Mouse (Mus musculus) midbrain, embryonic 16.5 days (tissue): ENCODE measurements at regions not wholly inside any gene's neighbourhood (a gene's known extent, or its start where the extent isn't known, plus 50 kb on each side); places are given as distances from the start of the nearest gene placed in this dataset.

Experiments used
- ATAC-seq: fragments of 200-750 bp; cut with Nextera tagmentation; 2 replicates; pipeline ENCODE4 v1.8.0; 2017; ENCODE audit warnings: moderate TSS enrichment
- H3K27ac ChIP-seq: fragments of 300-500 bp; sonication (generic); 2 replicates; pipeline ENCODE4 v1.5.1; 2014; ENCODE audit warnings: mild to moderate bottlenecking, low read length, mixed read lengths
- H3K27me3 ChIP-seq: fragments of 300-500 bp; sonication (generic); 2 replicates; pipeline ENCODE4 v1.6.1; 2014; ENCODE audit warnings: low read depth, low read length, mixed read lengths; ENCODE audit not compliant: control insufficient read depth, insufficient read depth
- H3K36me3 ChIP-seq: fragments of 300-500 bp; sonication (generic); 2 replicates; pipeline ENCODE4 v1.6.1; 2014; ENCODE audit warnings: mild to moderate bottlenecking, low read length, moderate library complexity, mixed read lengths; ENCODE audit not compliant: control insufficient read depth, insufficient read depth
- H3K4me1 ChIP-seq: fragments of 300-500 bp; sonication (generic); 2 replicates; pipeline ENCODE4 v1.6.1; 2014; ENCODE audit warnings: mild to moderate bottlenecking, low read length, mixed read lengths; ENCODE audit not compliant: control insufficient read depth, insufficient read depth
- H3K4me2 ChIP-seq: fragments of 300-500 bp; sonication (generic); 2 replicates; pipeline ENCODE4 v1.6.1; 2014; ENCODE audit warnings: mild to moderate bottlenecking, low read length, mixed read lengths
- H3K4me3 ChIP-seq: fragments of 300-500 bp; sonication (generic); 2 replicates; pipeline ENCODE4 v1.5.1; 2014; ENCODE audit warnings: low read depth, mild to moderate bottlenecking, low read length, moderate library complexity, mixed read lengths
- H3K9ac ChIP-seq: fragments of 300-500 bp; sonication (generic); 2 replicates; pipeline ENCODE4 v1.6.1; 2014; ENCODE audit warnings: low read depth, low read length, mixed read lengths
- H3K9me3 ChIP-seq: fragments of 300-500 bp; sonication (generic); replicated peaks from 2 replicates; pipeline ENCODE4 v1.6.1; 2014; ENCODE audit warnings: mild to moderate bottlenecking, low read length, mixed read lengths; ENCODE audit not compliant: control insufficient read depth, poor library complexity, severe bottlenecking
- WGBS: fragments of 180-500 bp; shearing (Covaris S2); extraction: QIAGEN DNeasy Blood & Tissue Kit; methylation state at CpG from one replicate; pipeline ENCODE4 v1.1.7; 2014; 5-methylcytosine and 5-hydroxymethylcytosine counted together

- Histone ChIP-seq H3K27me3 (no peaks in the 10 kb centered on the region), H3K36me3 (no peaks in the 10 kb centered on the region), H3K27ac (no peak overlapping the region), H3K9ac (no peak overlapping the region), H3K9me3 (no peaks in the 10 kb centered on the region), H3K4me3 (no peak overlapping the region), H3K4me2 (no peak overlapping the region), H3K4me1 (no peaks in the 10 kb centered on the region)
- 49% methylated on average over 2 of the region's 2 CpGs for WGBS
- no peak for ATAC-seq
Observed at GRCm38 (mm10) chr10:109185243-109185642, 174.5 kb upstream of the Syt1 start.

- Histone ChIP-seq H3K4me3 (no peak overlapping the region), H3K4me1 (no peaks in the 10 kb centered on the region), H3K27ac (no peak overlapping the region), H3K9me3 (no peaks in the 10 kb centered on the region), H3K36me3 (no peaks in the 10 kb centered on the region), H3K27me3 (no peaks in the 10 kb centered on the region), H3K9ac (no peak overlapping the region), H3K4me2 (no peak overlapping the region)
- ATAC-seq: no peak
- 87% methylated on average over 4 of the region's 4 CpGs for WGBS
Observed at GRCm38 (mm10) chr10:109180527-109180926, 169.7 kb upstream of the Syt1 start.

- no peaks in the 10 kb centered on the region for H3K36me3 ChIP-seq
- H3K9me3 ChIP-seq: no peaks in the 10 kb centered on the region
- no peaks in the 10 kb centered on the region for H3K27me3 ChIP-seq
- no peaks in the 10 kb centered on the region for H3K4me1 ChIP-seq
- no peak overlapping the region for H3K9ac ChIP-seq
- no peak for ATAC-seq
- H3K4me2 ChIP-seq: no peak overlapping the region
- no peak overlapping the region for H3K27ac ChIP-seq
- 87% methylated on average over 1 of the region's 1 CpGs for WGBS
- H3K4me3 ChIP-seq: no peak overlapping the region
Observed at GRCm38 (mm10) chr10:109160730-109161129, 149.9 kb upstream of the Syt1 start.

- H3K9me3 ChIP-seq: no peaks in the 10 kb centered on the region
- H3K27ac ChIP-seq: no peak overlapping the region
- 86% methylated on average over 5 of the region's 5 CpGs for WGBS
- H3K4me3 ChIP-seq: no peak overlapping the region
- no peaks in the 10 kb centered on the region for H3K36me3 ChIP-seq
- ATAC-seq: no peak
- no peaks in the 10 kb centered on the region for H3K27me3 ChIP-seq
- H3K4me2 ChIP-seq: no peak overlapping the region
- H3K9ac ChIP-seq: no peak overlapping the region
- H3K4me1 ChIP-seq: no peaks in the 10 kb centered on the region
Observed at GRCm38 (mm10) chr10:109155768-109156167, 145.0 kb upstream of the Syt1 start.

- Histone ChIP-seq H3K27me3 (no peaks in the 10 kb centered on the region), H3K27ac (no peak overlapping the region), H3K4me2 (no peak overlapping the region), H3K4me3 (no peak overlapping the region), H3K9me3 (no peaks in the 10 kb centered on the region), H3K4me1 (no peaks in the 10 kb centered on the region), H3K9ac (no peak overlapping the region), H3K36me3 (no peaks in the 10 kb centered on the region)
- no peak for ATAC-seq
- 74% methylated on average over 7 of the region's 7 CpGs for WGBS
Observed at GRCm38 (mm10) chr10:109140421-109140938, 129.7 kb upstream of the Syt1 start.

- Histone ChIP-seq H3K4me2 (no peak overlapping the region), H3K9me3 (no peaks in the 10 kb centered on the region), H3K27ac (no peak overlapping the region), H3K9ac (no peak overlapping the region), H3K4me1 (peaks cover 2% of the 10 kb centered on the region; the same call in 1 of the 2 replicates), H3K4me3 (no peak overlapping the region), H3K27me3 (no peaks in the 10 kb centered on the region), H3K36me3 (no peaks in the 10 kb centered on the region)
- ATAC-seq: no peak
- 77% methylated on average over 3 of the region's 3 CpGs for WGBS
Observed at GRCm38 (mm10) chr10:109136763-109137732, 126.3 kb upstream of the Syt1 start.

- Histone ChIP-seq H3K27me3 (no peaks in the 10 kb centered on the region), H3K36me3 (no peaks in the 10 kb centered on the region), H3K4me3 (no peak overlapping the region), H3K4me1 (peaks cover 4% of the 10 kb centered on the region; the same call in 1 of the 2 replicates), H3K9me3 (no peaks in the 10 kb centered on the region), H3K27ac (no peak overlapping the region), H3K9ac (no peak overlapping the region), H3K4me2 (no peak overlapping the region)
- no peak for ATAC-seq
- 97% methylated on average over 4 of the region's 4 CpGs for WGBS
Observed at GRCm38 (mm10) chr10:109134521-109134920, 123.7 kb upstream of the Syt1 start.

GRCm38 (mm10) chr10:109132091-109132573 is 121.3 kb upstream of the Syt1 start:
- Histone ChIP-seq H3K9me3 (no peaks in the 10 kb centered on the region), H3K36me3 (no peaks in the 10 kb centered on the region), H3K9ac (no peak overlapping the region), H3K4me3 (no peak overlapping the region), H3K27ac (no peak overlapping the region), H3K4me2 (no peak overlapping the region), H3K4me1 (peaks cover 4% of the 10 kb centered on the region; the same call in 1 of the 2 replicates), H3K27me3 (no peaks in the 10 kb centered on the region)
- ATAC-seq: no peak
- 63% methylated on average over 8 of the region's 8 CpGs for WGBS

- Histone ChIP-seq H3K4me3 (no peak overlapping the region), H3K27ac (no peak overlapping the region), H3K36me3 (no peaks in the 10 kb centered on the region), H3K4me1 (peaks cover 4% of the 10 kb centered on the region; the same call in 1 of the 2 replicates), H3K9me3 (no peaks in the 10 kb centered on the region), H3K4me2 (no peak overlapping the region), H3K9ac (no peak overlapping the region), H3K27me3 (no peaks in the 10 kb centered on the region)
- ATAC-seq: no peak
- WGBS: 98% methylated on average over 1 of the region's 1 CpGs
Observed at GRCm38 (mm10) chr10:109129552-109130110, 118.8 kb upstream of the Syt1 start.
